Mouse (Mus musculus) bone marrow macrophage, adult 2 months (primary cell): ENCODE data around the gene Cd200r3. TPM values are rescaled to one million over a fixed set of nuclear protein-coding genes. Genes with fewer than 3 reads are reported as not detected.

Source experiments
- H3K27ac ChIP-seq: 2 replicates; pipeline ENCODE4 v1.5.1; 2012; ENCODE audit warnings: low read depth, low read length; ENCODE audit not compliant: insufficient read depth
- H3K4me1 ChIP-seq: 2 replicates; pipeline ENCODE4 v1.6.1; 2012; ENCODE audit warnings: low read length; ENCODE audit not compliant: control insufficient read depth, insufficient read depth
- H3K4me3 ChIP-seq: 2 replicates; pipeline ENCODE4 v1.5.1; 2012; ENCODE audit warnings: mild to moderate bottlenecking, low read length, moderate library complexity; ENCODE audit not compliant: insufficient read depth
- CTCF ChIP-seq: IDR thresholded peaks from 2 replicates; pipeline ENCODE4 v1.5.1; 2012; ENCODE audit warnings: low read depth, mild to moderate bottlenecking, low read length, moderate library complexity
- POLR2A ChIP-seq: IDR thresholded peaks from 2 replicates; pipeline ENCODE4 v1.6.1; 2012; ENCODE audit warnings: mild to moderate bottlenecking, low read depth, low read length, borderline replicate concordance
- polyA plus RNA-seq: library from polyadenylated mRNA; stranded (reverse); fragments of >200 nt; gene quantifications from 2 replicates; pipeline ENCODE4 v1.2.4, GENCODE M21; 2012; ENCODE audit not compliant: missing spikeins, insufficient read depth, insufficient read length

Cd200r3 gene
- 0.63 TPM in 1 of 2 replicates, not detected in the other for polyA plus RNA-seq

DNA sequence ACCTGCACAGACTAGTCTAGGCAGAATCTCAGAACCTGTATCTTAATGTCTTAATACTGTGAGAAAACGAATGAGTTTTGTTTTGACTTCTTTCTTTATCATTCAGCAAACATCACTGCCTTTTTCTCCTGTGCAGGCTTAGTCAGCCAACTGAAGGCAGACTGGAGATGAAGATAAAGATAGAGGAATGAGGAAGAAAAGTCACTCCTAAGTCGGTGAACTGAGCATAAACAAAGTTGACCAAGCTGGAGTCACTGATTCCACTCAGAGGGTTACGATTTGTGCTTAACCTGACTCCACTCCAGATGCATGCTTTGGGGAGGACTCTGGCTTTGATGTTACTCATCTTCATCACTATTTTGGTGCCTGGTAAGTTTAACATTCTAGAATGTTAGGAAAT is at the start of gene Cd200r3:
TSS of gene Cd200r3 (plus strand) at position 211 of the 400 bp plus-strand sequence.
- Histone ChIP-seq H3K4me1 (no peaks in the 10 kb centered on the region), H3K27ac (no peak within 1 kb of the TSS), H3K4me3 (no peak within 1 kb of the TSS)
- TF ChIP-seq CTCF = no peak
- no peak for TF ChIP-seq POLR2A

DNA sequence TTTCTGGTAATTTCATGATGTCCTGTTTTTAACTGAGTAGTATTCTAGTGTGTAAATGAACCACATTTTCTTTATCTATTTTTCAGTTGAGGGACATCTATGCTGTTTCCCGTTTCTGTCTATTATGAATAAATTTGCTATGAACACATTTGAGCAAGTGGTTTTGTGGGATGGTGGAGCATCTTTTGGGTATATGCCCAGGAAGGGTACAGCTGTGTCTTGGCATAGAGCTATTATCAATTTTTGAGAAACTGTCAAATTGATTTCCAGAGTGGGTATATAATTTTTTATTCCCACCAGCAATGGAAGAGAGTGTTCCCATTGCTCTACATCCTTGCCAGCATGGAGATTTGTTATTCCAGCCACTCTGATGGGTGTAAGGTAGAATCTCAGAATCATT is 11.5 kb upstream of the Cd200r3 start:
- no peak overlapping the region for H3K4me3 ChIP-seq
- no peak overlapping the region for H3K27ac ChIP-seq
- H3K4me1 ChIP-seq = no peaks in the 10 kb centered on the region
- no peak for TF ChIP-seq POLR2A
- TF ChIP-seq CTCF = no peak

DNA sequence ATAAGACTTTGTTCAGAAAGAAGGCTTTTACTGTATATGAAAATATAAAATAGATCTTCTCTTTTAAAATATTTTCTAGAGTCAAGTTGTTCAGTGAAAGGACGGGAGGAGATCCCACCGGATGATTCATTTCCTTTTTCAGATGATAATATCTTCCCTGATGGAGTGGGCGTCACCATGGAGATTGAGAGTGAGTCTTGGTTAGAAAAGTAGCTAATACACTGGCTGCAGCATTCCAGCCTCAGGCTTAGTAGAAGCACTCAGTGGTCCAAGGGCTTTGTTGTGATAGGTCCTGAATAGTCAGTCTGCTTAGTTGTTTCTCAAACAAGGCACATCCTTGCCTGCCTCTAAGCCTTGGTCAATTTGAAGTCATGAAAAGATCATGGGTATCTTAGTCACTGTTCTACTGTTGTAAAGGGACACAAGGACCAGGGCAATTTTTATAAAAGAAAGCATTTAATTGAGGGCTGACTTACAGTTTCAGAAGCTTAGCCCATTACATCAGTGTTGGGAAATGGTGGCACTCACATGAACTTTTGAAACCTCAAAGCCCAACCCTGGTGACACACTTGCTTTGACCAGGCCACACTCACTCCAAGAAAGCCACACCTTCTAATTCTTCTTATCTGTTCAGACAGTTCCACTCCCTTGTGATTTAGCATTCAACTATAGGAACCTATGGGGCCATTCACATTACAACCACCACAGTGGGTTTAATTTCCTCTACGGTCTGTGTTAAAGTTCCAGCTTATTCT is 8.1 kb downstream of the Cd200r3 start:
- Histone ChIP-seq H3K27ac (no peak overlapping the region), H3K4me3 (no peak overlapping the region), H3K4me1 (peaks cover 9% of the 10 kb centered on the region)
- no peak for TF ChIP-seq POLR2A
- no peak for TF ChIP-seq CTCF

DNA sequence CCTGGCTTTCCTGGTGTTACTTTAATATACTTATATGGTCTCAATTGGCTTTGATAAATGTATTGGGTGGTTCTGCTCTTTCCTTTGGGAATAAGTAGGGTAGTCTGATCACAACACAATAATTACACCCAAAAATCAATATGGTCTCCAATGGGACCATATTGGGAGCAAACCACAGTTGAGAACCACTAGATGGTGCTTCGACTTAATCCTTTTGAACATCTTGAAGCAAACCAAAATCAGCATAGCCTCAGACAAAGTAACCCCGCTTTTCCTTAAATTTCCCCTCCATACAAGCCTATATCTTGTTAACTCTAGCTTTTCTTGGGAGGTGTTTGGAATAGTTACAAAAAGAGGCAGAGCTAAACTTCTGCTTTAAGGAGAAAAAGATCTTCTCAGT is 18.8 kb downstream of the Cd200r3 start:
- peaks cover 35% of the 10 kb centered on the region for H3K4me1 ChIP-seq
- peak overlapping the region; percentile 85 for H3K27ac ChIP-seq
- no peak overlapping the region for H3K4me3 ChIP-seq
- no peak for TF ChIP-seq CTCF
- no peak for TF ChIP-seq POLR2A

DNA sequence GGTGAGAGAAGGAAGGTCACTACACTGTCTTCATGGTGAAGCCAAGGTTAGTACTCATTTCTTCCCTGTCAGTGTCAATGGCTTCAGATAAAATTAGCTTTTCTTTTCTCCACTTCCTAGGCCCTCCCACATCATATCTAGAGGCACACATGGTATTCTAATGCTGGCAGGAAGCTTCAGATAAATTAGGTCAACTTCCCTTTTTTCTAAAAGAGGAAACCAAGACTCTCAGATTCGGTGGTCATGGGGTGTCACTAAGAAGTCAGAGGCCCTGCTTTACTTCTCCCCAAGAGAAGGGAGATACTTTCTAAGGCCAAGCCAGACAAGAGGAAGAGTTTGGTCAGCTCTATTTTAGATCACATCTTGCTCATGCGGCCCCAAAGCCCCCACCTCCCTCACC is 19.3 kb downstream of the Cd200r3 start:
- Histone ChIP-seq H3K4me1 (peaks cover 35% of the 10 kb centered on the region), H3K4me3 (no peak overlapping the region), H3K27ac (peak overlapping the region; percentile 88)
- TF ChIP-seq POLR2A (no peak), CTCF (no peak)

DNA sequence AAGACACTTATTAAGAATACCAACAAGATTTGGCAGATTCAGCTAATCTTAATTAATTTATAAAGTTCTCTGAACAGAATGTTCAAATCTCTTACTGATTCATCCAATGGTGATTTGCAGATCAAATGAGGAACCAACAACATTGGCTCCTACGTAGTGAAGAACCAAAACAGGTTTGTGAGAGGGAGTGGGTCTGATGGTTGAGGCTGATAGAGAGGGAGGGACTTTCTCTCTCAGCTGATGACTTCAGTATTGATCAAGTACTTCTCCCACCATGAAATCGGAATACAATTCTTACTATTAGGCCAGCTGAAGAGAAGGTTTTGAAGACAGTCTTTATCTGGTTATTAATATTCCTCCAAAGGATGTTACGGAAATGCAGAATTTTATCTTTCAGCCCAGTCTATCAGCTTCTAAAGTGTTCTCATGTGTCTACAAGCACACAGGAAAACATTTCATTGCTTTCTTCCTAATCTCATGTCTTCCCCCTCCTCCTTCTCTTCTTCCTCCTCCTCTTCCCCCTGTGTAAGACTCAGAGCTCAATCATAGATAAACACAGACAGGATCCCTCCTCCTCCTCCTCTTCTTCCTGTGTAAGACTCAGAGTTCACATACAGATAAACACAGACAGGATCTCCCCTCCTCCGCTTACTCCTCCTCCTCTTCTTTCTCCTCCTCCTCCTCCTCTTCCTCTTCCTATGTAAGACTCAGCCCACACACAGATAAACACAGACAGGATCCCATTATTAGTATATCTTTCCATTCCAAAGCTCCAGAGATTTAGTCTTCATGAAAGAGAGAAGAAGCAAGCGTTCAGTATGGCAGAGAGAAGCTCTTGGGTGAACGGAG is 21.3 kb downstream of the Cd200r3 start:
- Histone ChIP-seq H3K4me1 (peaks cover 35% of the 10 kb centered on the region), H3K4me3 (no peak overlapping the region), H3K27ac (no peak overlapping the region)
- TF ChIP-seq POLR2A (no peak), CTCF (no peak)

DNA sequence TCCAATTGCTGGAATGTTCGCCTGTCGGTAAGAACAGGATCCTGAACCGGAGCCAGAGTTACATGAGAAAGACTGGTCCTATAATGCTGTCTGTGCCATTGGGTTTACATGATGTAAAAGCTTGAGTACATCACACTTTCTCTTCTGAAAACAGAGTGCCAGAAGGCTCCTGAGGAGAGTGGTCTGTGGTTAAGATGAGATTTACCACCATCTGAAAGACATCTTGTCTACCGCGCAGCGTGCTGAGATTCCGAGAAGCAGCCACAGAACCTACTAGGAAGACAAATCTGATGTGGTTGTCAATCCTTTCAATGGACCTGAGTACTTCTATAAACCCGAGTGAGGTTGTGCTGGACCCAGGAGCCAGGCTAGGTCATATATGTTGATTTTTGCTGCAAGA is 21.9 kb downstream of the Cd200r3 start:
- no peak for TF ChIP-seq POLR2A
- TF ChIP-seq CTCF = no peak
- Histone ChIP-seq H3K4me1 (peaks cover 35% of the 10 kb centered on the region), H3K4me3 (no peak overlapping the region), H3K27ac (no peak overlapping the region)

DNA sequence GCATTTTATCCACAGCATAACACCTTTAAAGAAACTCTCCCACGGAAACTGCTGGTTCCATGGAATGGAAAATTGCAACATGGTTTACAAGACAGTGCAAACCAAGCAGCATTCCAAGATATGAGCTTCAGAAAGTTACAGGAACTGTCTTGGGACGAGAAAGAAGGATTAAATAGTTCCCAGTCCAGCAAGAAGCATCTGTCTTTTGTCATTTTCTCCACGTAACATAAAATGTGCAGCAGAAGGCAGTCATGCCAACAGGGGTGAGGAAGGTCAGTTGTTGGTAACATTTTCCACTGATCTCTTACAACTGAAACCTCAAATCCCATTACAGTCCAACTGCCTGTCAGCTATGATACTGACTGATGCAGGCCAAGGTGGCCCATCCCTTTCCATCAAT is 22.4 kb downstream of the Cd200r3 start:
- H3K27ac ChIP-seq = no peak overlapping the region
- no peak overlapping the region for H3K4me3 ChIP-seq
- TF ChIP-seq POLR2A = no peak
- H3K4me1 ChIP-seq = peaks cover 34% of the 10 kb centered on the region

DNA sequence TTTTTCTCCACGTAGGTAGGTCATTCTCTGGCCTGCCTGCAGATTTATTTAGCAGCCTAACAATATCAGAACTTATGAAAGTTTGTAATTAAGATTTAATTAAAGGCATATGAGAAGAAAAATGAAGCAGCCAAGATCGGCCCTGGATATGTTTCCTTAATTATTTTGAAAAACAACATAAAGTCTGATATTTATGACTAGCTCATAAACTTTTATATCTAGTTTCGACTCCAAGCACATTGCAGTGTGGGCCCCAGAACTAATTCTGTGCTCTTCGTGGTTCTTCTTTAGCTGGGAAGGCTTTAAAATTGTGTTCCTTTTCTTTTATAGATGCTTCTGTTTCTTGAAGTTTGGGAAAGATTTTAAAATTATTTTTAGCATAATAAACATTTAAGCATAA is 23.4 kb downstream of the Cd200r3 start:
- no peak overlapping the region for H3K4me3 ChIP-seq
- H3K27ac ChIP-seq = no peak overlapping the region
- TF ChIP-seq CTCF (no peak), POLR2A (no peak)
- H3K4me1 ChIP-seq = peaks cover 28% of the 10 kb centered on the region

DNA sequence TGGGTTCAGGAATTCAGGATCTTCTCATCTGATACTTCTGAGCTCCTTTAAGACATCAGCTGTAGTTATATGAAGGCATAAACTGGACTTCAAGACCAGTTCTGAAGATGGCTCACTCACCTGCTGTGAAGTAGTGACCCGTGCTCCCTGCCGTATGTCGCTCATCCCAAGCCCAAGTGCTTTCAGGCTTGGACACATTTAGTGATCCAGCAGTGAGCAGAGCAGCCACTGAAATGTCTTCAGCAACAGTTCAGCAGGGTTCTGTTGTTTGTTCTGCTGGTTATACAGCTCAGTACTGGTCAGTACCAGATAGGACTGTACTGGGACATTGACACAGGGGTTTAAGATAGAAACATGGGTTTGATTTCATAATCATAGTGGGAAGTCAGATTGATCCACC is 24.6 kb downstream of the Cd200r3 start:
- Histone ChIP-seq H3K4me3 (no peak overlapping the region), H3K27ac (no peak overlapping the region), H3K4me1 (peaks cover 21% of the 10 kb centered on the region)
- TF ChIP-seq POLR2A (no peak), CTCF (no peak)
